Mouse (Mus musculus): Measurements from ENCODE around the gene Spred1. TPM values are rescaled to one million over a fixed set of nuclear protein-coding genes. Genes with fewer than 3 reads are reported as not detected.

Spred1 gene
- total and polyA plus RNA-seq, 2 experiments from 2014 or later: 5.2 to 13.6 TPM

- Histone ChIP-seq H3K4me1 (ENCODE audit: control insufficient read depth, insufficient read depth) (peaks cover 9% of the 10 kb centered on the region), H3K9ac (replicated peaks; ENCODE audit: low read depth, low read length) (peak overlapping the region; percentile 98), H3K36me3 (replicated peaks; ENCODE audit: control insufficient read depth, insufficient read depth, low read length) (no peaks in the 10 kb centered on the region), H3K4me2 (ENCODE audit: low read depth, low read length) (peak overlapping the region; percentile 76), H3K4me3 (ENCODE audit: low read depth, low read length) (peak overlapping the region; percentile 98), H3K27me3 (ENCODE audit: control insufficient read depth, insufficient read depth, low read length) (no peaks in the 10 kb centered on the region), H3K9me3 (replicated peaks; ENCODE audit: control insufficient read depth, low read length) (no peaks in the 10 kb centered on the region), H3K27ac (ENCODE audit: low read depth) (peak overlapping the region; percentile 99)
- ATAC-seq (ENCODE audit: insufficient read depth, low read depth): peak; percentile 75
- WGBS: under 1% methylated on average over 89 of the region's 101 CpGs
- DNase-seq (ENCODE audit: low spot score): peak; percentile 94
- TF ChIP-seq EP300 (IDR thresholded peaks at IDR 0.05; ENCODE audit: low read depth): no peak; the same call in 1 of the 2 replicates
- peak; percentile 60 for TF ChIP-seq CTCF (IDR thresholded peaks at IDR 0.05; ENCODE audit: low read depth)
Measured at GRCm38 (mm10) chr2:117120246-117121211, 645 bp upstream of the Spred1 start.

GRCm38 (mm10) chr2:117121984-117122605 is 921 bp downstream of the Spred1 start:
- under 1% methylated on average over 19 of the region's 19 CpGs for WGBS
- H3K4me1 ChIP-seq (ENCODE audit: control insufficient read depth, insufficient read depth): peaks cover 9% of the 10 kb centered on the region
- TF ChIP-seq CTCF (IDR thresholded peaks at IDR 0.05; ENCODE audit: low read depth): no peak
- TF ChIP-seq EP300 (IDR thresholded peaks at IDR 0.05; ENCODE audit: low read depth): no peak

GRCm38 (mm10) chr2:117122701-117123337 is 1.6 kb downstream of the Spred1 start:
- peak; percentile 78 for DNase-seq (ENCODE audit: low spot score)
- under 1% methylated on average over 17 of the region's 17 CpGs for WGBS
- peak; percentile 55 for ATAC-seq (ENCODE audit: insufficient read depth, low read depth)

More at GRCm38 (mm10) chr2:117121984-117122605, 921 bp downstream of the Spred1 start:
- Histone ChIP-seq H3K9ac (replicated peaks; ENCODE audit: low read depth, low read length) (peak overlapping the region; percentile 98), H3K27me3 (ENCODE audit: control insufficient read depth, insufficient read depth, low read length) (no peaks in the 10 kb centered on the region), H3K27ac (ENCODE audit: low read depth) (peak overlapping the region; percentile 99), H3K9me3 (replicated peaks; ENCODE audit: control insufficient read depth, low read length) (no peaks in the 10 kb centered on the region), H3K36me3 (replicated peaks; ENCODE audit: control insufficient read depth, insufficient read depth, low read length) (no peaks in the 10 kb centered on the region), H3K4me2 (ENCODE audit: low read depth, low read length) (peak overlapping the region; percentile 76), H3K4me3 (ENCODE audit: low read depth, low read length) (peak overlapping the region; percentile 98)
- ATAC-seq (ENCODE audit: insufficient read depth, low read depth) (no peak), DNase-seq (ENCODE audit: low spot score) (no peak)

GRCm38 (mm10) chr2:117123701-117124100 is 2.5 kb downstream of the Spred1 start:
- Histone ChIP-seq H3K36me3 (replicated peaks; ENCODE audit: control insufficient read depth, insufficient read depth, low read length) (no peaks in the 10 kb centered on the region), H3K4me3 (ENCODE audit: low read depth, low read length) (peak overlapping the region; percentile 98)

More at GRCm38 (mm10) chr2:117122701-117123337, 1.6 kb downstream of the Spred1 start:
- Histone ChIP-seq H3K27me3 (ENCODE audit: control insufficient read depth, insufficient read depth, low read length) (no peaks in the 10 kb centered on the region), H3K4me3 (ENCODE audit: low read depth, low read length) (peak overlapping the region; percentile 98), H3K4me2 (ENCODE audit: low read depth, low read length) (peak overlapping the region; percentile 76), H3K27ac (ENCODE audit: low read depth) (peak overlapping the region; percentile 99), H3K9ac (replicated peaks; ENCODE audit: low read depth, low read length) (peak overlapping the region; percentile 98), H3K36me3 (replicated peaks; ENCODE audit: control insufficient read depth, insufficient read depth, low read length) (no peaks in the 10 kb centered on the region), H3K9me3 (replicated peaks; ENCODE audit: control insufficient read depth, low read length) (no peaks in the 10 kb centered on the region), H3K4me1 (ENCODE audit: control insufficient read depth, insufficient read depth) (peaks cover 9% of the 10 kb centered on the region)
- 0 out of 2 replicates have a peak, but pooled peaks have one; percentile 38 for TF ChIP-seq EP300 (IDR thresholded peaks at IDR 0.05; ENCODE audit: low read depth)
- TF ChIP-seq CTCF (IDR thresholded peaks at IDR 0.05; ENCODE audit: low read depth): no peak

GRCm38 (mm10) chr2:117124839-117125238 is 3.7 kb downstream of the Spred1 start:
- no peak overlapping the region for H3K9ac ChIP-seq (replicated peaks; ENCODE audit: low read depth, low read length)
- ATAC-seq (ENCODE audit: insufficient read depth, low read depth): no peak
- no peak overlapping the region for H3K27ac ChIP-seq (ENCODE audit: low read depth)
- no peaks in the 10 kb centered on the region for H3K9me3 ChIP-seq (replicated peaks; ENCODE audit: control insufficient read depth, low read length)
- TF ChIP-seq CTCF (IDR thresholded peaks at IDR 0.05; ENCODE audit: low read depth) (no peak), EP300 (IDR thresholded peaks at IDR 0.05; ENCODE audit: low read depth) (no peak)
- H3K27me3 ChIP-seq (ENCODE audit: control insufficient read depth, insufficient read depth, low read length): no peaks in the 10 kb centered on the region
- no peak for DNase-seq (ENCODE audit: low spot score)
- H3K4me3 ChIP-seq (ENCODE audit: low read depth, low read length): no peak overlapping the region
- 73% methylated on average over 2 of the region's 2 CpGs for WGBS
- H3K4me1 ChIP-seq (ENCODE audit: control insufficient read depth, insufficient read depth): peaks cover 14% of the 10 kb centered on the region
- H3K4me2 ChIP-seq (ENCODE audit: low read depth, low read length): no peak overlapping the region
- no peaks in the 10 kb centered on the region for H3K36me3 ChIP-seq (replicated peaks; ENCODE audit: control insufficient read depth, insufficient read depth, low read length)

More at GRCm38 (mm10) chr2:117123701-117124100, 2.5 kb downstream of the Spred1 start:
- Histone ChIP-seq H3K27me3 (ENCODE audit: control insufficient read depth, insufficient read depth, low read length) (no peaks in the 10 kb centered on the region), H3K4me1 (ENCODE audit: control insufficient read depth, insufficient read depth) (peaks cover 14% of the 10 kb centered on the region), H3K27ac (ENCODE audit: low read depth) (no peak overlapping the region), H3K9me3 (replicated peaks; ENCODE audit: control insufficient read depth, low read length) (no peaks in the 10 kb centered on the region), H3K9ac (replicated peaks; ENCODE audit: low read depth, low read length) (no peak overlapping the region), H3K4me2 (ENCODE audit: low read depth, low read length) (peak overlapping the region; percentile 76)
- TF ChIP-seq CTCF (IDR thresholded peaks at IDR 0.05; ENCODE audit: low read depth) (no peak), EP300 (IDR thresholded peaks at IDR 0.05; ENCODE audit: low read depth) (no peak)
- no peak for DNase-seq (ENCODE audit: low spot score)
- ATAC-seq (ENCODE audit: insufficient read depth, low read depth): no peak
- 33% methylated on average over 3 of the region's 3 CpGs for WGBS
